Comparison of ENCODE assay signal across 17 mouse cellular contexts in genomic region chr11:52522384-52522783, GRCm38 (mm10).
DNase-seq lines count a peak whose midpoint lies in the region; ATAC-seq lines count a peak whose summit lies in the region.
"Had no signal": no experiment of that assay in that cellular context is flagged by ENCODE, and none has a peak within 500 bp of the region (broad histone marks: within the 10 kb centered on the region; RNA-seq: fewer than 3 reads in every experiment).

No protein-coding gene starts in this region.

- no peak overlapping the region for H3K9ac ChIP-seq in forebrain, embryonic 13.5 days
- no peak overlapping the region for H3K9ac ChIP-seq in heart, embryonic 11.5 days (ENCODE audit: low read depth, low read length)
- H3K9ac ChIP-seq: embryonic facial prominence, embryonic 15.5 days; heart, embryonic 12.5 days; hindbrain, embryonic 15.5 days had no signal

- peaks cover 1% of the 10 kb centered on the region; the same call in 1 of the 2 replicates for H3K9me3 ChIP-seq in forebrain, embryonic 13.5 days (replicated peaks)
- no peaks in the 10 kb centered on the region; the same call in 1 of the 2 replicates for H3K9me3 ChIP-seq in forebrain, embryonic 10.5 days
- no peaks in the 10 kb centered on the region for H3K9me3 ChIP-seq in heart, embryonic 10.5 days
- H3K9me3 ChIP-seq in heart, embryonic 11.5 days (replicated peaks; ENCODE audit: control insufficient read depth, low read length), result no peaks in the 10 kb centered on the region
- H3K9me3 ChIP-seq: embryonic facial prominence, embryonic 15.5 days; G1E; heart, embryonic 12.5 days; hindbrain, embryonic 15.5 days had no signal

- no peak overlapping the region for H3K27ac ChIP-seq in forebrain, embryonic 13.5 days
- H3K27ac ChIP-seq in forebrain, embryonic 10.5 days, result no peak overlapping the region
- 0 out of 2 replicates have a peak overlapping the region, but pooled peaks have one; percentile 52 for H3K27ac ChIP-seq in heart, embryonic 10.5 days
- H3K27ac ChIP-seq in heart, embryonic 11.5 days (ENCODE audit: low read depth, low read length), result no peak overlapping the region
- H3K27ac ChIP-seq: embryonic facial prominence, embryonic 15.5 days; hindbrain, embryonic 15.5 days had no signal

- no peak for DNase-seq in forebrain, embryonic 10.5 days (ENCODE audit: extremely low spot score, low spot score)
- DNase-seq in heart, embryonic 10.5 days (ENCODE audit: low spot score), result no peak
- peak; percentile 28 for DNase-seq in brain, adult 2 months (ENCODE audit: low read depth, low spot score)
- DNase-seq in telencephalon, adult 2 months (ENCODE audit: low read depth, low spot score), result peak; percentile 22
- no peak for DNase-seq in cerebellum, adult 11-12 months
- DNase-seq: adrenal gland, adult 8-10 months; B cell, adult 2 months; cerebellum, adult 9-11 months had no signal

- ATAC-seq in forebrain, embryonic 13.5 days, result 0 out of 2 replicates have a peak, but pooled peaks have one; percentile 27
- no peak for ATAC-seq in heart, embryonic 11.5 days (replicated peaks; ENCODE audit: insufficient number of reproducible peaks, low FRiP score, low TSS enrichment)
- ATAC-seq: CD4-positive, CD25-positive, alpha-beta regulatory T cell, adult 4 months; intestine, embryonic 16.5 days had no signal

- H3K4me2 ChIP-seq in forebrain, embryonic 13.5 days, result no peak overlapping the region
- H3K4me2 ChIP-seq in heart, embryonic 11.5 days, result no peak overlapping the region
- H3K4me2 ChIP-seq: embryonic facial prominence, embryonic 15.5 days; heart, embryonic 12.5 days; hindbrain, embryonic 15.5 days had no signal

- H3K4me3 ChIP-seq in forebrain, embryonic 13.5 days, result no peak overlapping the region
- no peak overlapping the region for H3K4me3 ChIP-seq in forebrain, embryonic 10.5 days
- H3K4me3 ChIP-seq in heart, embryonic 10.5 days, result no peak overlapping the region
- no peak overlapping the region for H3K4me3 ChIP-seq in heart, embryonic 11.5 days (ENCODE audit: low read depth, low read length)
- H3K4me3 ChIP-seq: embryonic facial prominence, embryonic 15.5 days; erythroblast, embryonic 14.5 days; heart, embryonic 12.5 days; hindbrain, embryonic 15.5 days had no signal

- 18% methylated on average over 3 of the region's 3 CpGs for WGBS in forebrain, embryonic 13.5 days
- 69% methylated on average over 3 of the region's 3 CpGs for WGBS in forebrain, embryonic 10.5 days
- 45% methylated on average over 3 of the region's 3 CpGs for WGBS in heart, embryonic 10.5 days
- WGBS in heart, embryonic 11.5 days (ENCODE audit: insufficient replicate concordance), result 45% methylated on average over 3 of the region's 3 CpGs

- H3K4me1 ChIP-seq in forebrain, embryonic 13.5 days, result peaks cover 15% of the 10 kb centered on the region; the same call in 1 of the 2 replicates
- peaks cover 6% of the 10 kb centered on the region for H3K4me1 ChIP-seq in forebrain, embryonic 10.5 days
- H3K4me1 ChIP-seq in heart, embryonic 10.5 days, result peaks cover 10% of the 10 kb centered on the region; the same call in 1 of the 2 replicates
- H3K4me1 ChIP-seq in heart, embryonic 11.5 days (ENCODE audit: control insufficient read depth, insufficient read depth, low read length), result 0 out of 2 replicates have a peak, but pooled peaks cover 2% of the 10 kb centered on the region
- H3K4me1 ChIP-seq: embryonic facial prominence, embryonic 15.5 days; hindbrain, embryonic 15.5 days had no signal

- H3K36me3 ChIP-seq in forebrain, embryonic 13.5 days (ENCODE audit: poor library complexity, severe bottlenecking), result no peaks in the 10 kb centered on the region
- no peaks in the 10 kb centered on the region for H3K36me3 ChIP-seq in forebrain, embryonic 10.5 days (replicated peaks)
- H3K36me3 ChIP-seq in heart, embryonic 10.5 days, result no peaks in the 10 kb centered on the region
- no peaks in the 10 kb centered on the region for H3K36me3 ChIP-seq in heart, embryonic 11.5 days (ENCODE audit: control insufficient read depth, insufficient read depth, low read length)
- H3K36me3 ChIP-seq: embryonic facial prominence, embryonic 15.5 days; G1E; heart, embryonic 12.5 days; hindbrain, embryonic 15.5 days had no signal

- H3K27me3 ChIP-seq in forebrain, embryonic 13.5 days, result no peaks in the 10 kb centered on the region
- H3K27me3 ChIP-seq in forebrain, embryonic 10.5 days (ENCODE audit: poor library complexity, severe bottlenecking), result no peaks in the 10 kb centered on the region
- no peaks in the 10 kb centered on the region for H3K27me3 ChIP-seq in heart, embryonic 10.5 days (ENCODE audit: insufficient read depth, poor library complexity, severe bottlenecking)
- no peaks in the 10 kb centered on the region for H3K27me3 ChIP-seq in heart, embryonic 11.5 days (ENCODE audit: control insufficient read depth, insufficient read depth, low read length)
- H3K27me3 ChIP-seq: embryonic facial prominence, embryonic 15.5 days; heart, embryonic 12.5 days; hindbrain, embryonic 15.5 days had no signal

Comparison
In these comparisons a context has a peak if more than half of its experiments do, and no peak if none do; other contexts are left out.
1. DNase-seq: peak in brain, adult 2 months (single experiment) and telencephalon, adult 2 months (single experiment); none in forebrain, embryonic 10.5 days (single experiment), heart, embryonic 10.5 days (single experiment) and cerebellum, adult 11-12 months (single experiment).